Mouse (Mus musculus) neural tube, embryonic 14.5 days (tissue): ENCODE measurements around the gene Ppp1r9a. TPM values are rescaled to one million over a fixed set of nuclear protein-coding genes. Genes with fewer than 3 reads are reported as not detected.

Experiments
- ATAC-seq: fragments of 200-750 bp; cut with Nextera tagmentation; 2 replicates; pipeline ENCODE4 v1.8.0; 2017; ENCODE audit warnings: low read depth, mild to moderate bottlenecking, moderate TSS enrichment, moderate library complexity
- H3K27ac ChIP-seq: fragments of 300-500 bp; sonication (generic); 2 replicates; pipeline ENCODE4 v1.5.1; 2014; ENCODE audit warnings: low read depth, mild to moderate bottlenecking, control low read depth, low read length, moderate library complexity, mixed read lengths
- H3K27me3 ChIP-seq: fragments of 300-500 bp; sonication (generic); 2 replicates; pipeline ENCODE4 v1.6.1; 2014; ENCODE audit warnings: low read length; ENCODE audit not compliant: control insufficient read depth, insufficient read depth
- H3K36me3 ChIP-seq: fragments of 300-500 bp; sonication (generic); 2 replicates; pipeline ENCODE4 v1.6.1; 2014; ENCODE audit warnings: low read length, mixed read lengths; ENCODE audit not compliant: control insufficient read depth, insufficient read depth
- H3K4me1 ChIP-seq: fragments of 300-500 bp; sonication (generic); 2 replicates; pipeline ENCODE4 v1.6.1; 2014; ENCODE audit warnings: low read length; ENCODE audit not compliant: control insufficient read depth, insufficient read depth
- H3K4me2 ChIP-seq: fragments of 300-500 bp; sonication (generic); 2 replicates; pipeline ENCODE4 v1.6.1; 2014; ENCODE audit warnings: mild to moderate bottlenecking, low read depth, low read length, control low read depth
- H3K4me3 ChIP-seq: fragments of 300-500 bp; sonication (generic); 2 replicates; pipeline ENCODE4 v1.5.1; 2014; ENCODE audit warnings: low read depth, low read length, control low read depth, mixed read lengths
- H3K9ac ChIP-seq: fragments of 300-500 bp; sonication (generic); replicated peaks from 2 replicates; pipeline ENCODE4 v1.6.1; 2014; ENCODE audit warnings: low read depth, mild to moderate bottlenecking, control low read depth, low read length, mixed read lengths
- H3K9me3 ChIP-seq: fragments of 300-500 bp; sonication (generic); 2 replicates; pipeline ENCODE4 v1.6.1; 2016; ENCODE audit warnings: low read length; ENCODE audit not compliant: control insufficient read depth
- WGBS: fragments of 180-500 bp; shearing (Covaris S2); extraction: QIAGEN DNeasy Blood & Tissue Kit; methylation state at CpG from one replicate; pipeline ENCODE4 v1.1.7; 2014; 5-methylcytosine and 5-hydroxymethylcytosine counted together
- polyA plus RNA-seq: library from polyadenylated mRNA; unstranded; fragments of >200 nt; fragmentation: Nextera tagmentation; extraction: Ambion mirVana; gene quantifications from 2 replicates; pipeline ENCODE4 v1.2.1, GENCODE M21; 2014

Ppp1r9a gene
- polyA plus RNA-seq, 1 experiment from 2014 or later, result 63.6 TPM

DNA sequence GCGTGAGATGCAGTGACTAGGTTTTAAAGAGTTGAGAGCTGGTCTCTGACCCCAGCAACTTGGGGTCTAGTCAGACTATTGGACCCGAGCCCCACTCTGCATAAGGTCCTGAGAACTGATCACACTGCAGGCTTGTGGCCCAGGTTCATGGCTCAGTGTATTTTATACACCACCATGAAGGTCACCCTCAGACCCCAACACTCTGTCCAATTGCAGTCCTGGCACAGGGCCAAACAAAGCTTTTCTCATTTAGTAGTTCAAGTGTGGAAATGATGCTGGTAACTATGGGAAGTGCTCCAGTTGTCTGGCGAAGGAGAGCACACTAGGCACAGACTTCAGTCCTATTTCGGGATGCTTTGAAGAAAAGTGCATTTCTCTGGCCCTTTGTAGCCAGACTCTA is 134.5 kb downstream of the Ppp1r9a start:
- ATAC-seq, result peak; percentile 32; the same call in 1 of the 2 replicates
- Histone ChIP-seq H3K36me3 (no peaks in the 10 kb centered on the region), H3K4me2 (no peak overlapping the region), H3K27me3 (no peaks in the 10 kb centered on the region), H3K4me1 (no peaks in the 10 kb centered on the region), H3K9ac (no peak overlapping the region), H3K4me3 (no peak overlapping the region), H3K9me3 (no peaks in the 10 kb centered on the region), H3K27ac (no peak overlapping the region)
- WGBS, result 83% methylated on average over 4 of the region's 4 CpGs

- Histone ChIP-seq H3K36me3 (no peaks in the 10 kb centered on the region), H3K27me3 (no peaks in the 10 kb centered on the region), H3K4me2 (no peak overlapping the region), H3K9me3 (no peaks in the 10 kb centered on the region), H3K4me3 (no peak overlapping the region), H3K9ac (no peak overlapping the region), H3K27ac (no peak overlapping the region), H3K4me1 (no peaks in the 10 kb centered on the region)
- 91% methylated on average over 2 of the region's 2 CpGs for WGBS
- ATAC-seq, result no peak
These were observed 135.5 kb downstream of the Ppp1r9a start for GRCm38 (mm10) chr6:5038140-5038749.

DNA sequence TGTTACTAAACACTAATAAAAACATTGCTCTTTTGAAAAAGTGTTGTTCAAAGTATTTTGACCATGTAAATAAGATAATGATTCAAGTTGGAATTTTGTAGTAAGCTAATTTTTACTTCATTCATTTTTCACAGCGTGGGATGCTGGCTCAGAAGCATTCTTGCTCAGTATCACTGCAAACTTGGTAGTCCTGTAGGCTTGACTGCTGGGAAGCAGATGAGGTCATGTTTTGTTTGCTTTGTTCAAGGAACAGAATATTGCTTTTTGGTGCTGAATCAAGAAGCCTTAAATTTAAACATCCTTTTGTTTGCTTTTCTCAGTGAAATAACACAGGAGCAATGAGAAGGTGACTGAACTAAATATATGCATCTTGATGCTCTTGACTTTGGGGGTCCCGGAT is 136.6 kb downstream of the Ppp1r9a start:
- Histone ChIP-seq H3K9me3 (no peaks in the 10 kb centered on the region), H3K27me3 (no peaks in the 10 kb centered on the region), H3K36me3 (no peaks in the 10 kb centered on the region), H3K4me2 (no peak overlapping the region), H3K4me3 (no peak overlapping the region), H3K9ac (no peak overlapping the region), H3K4me1 (no peaks in the 10 kb centered on the region), H3K27ac (no peak overlapping the region)
- WGBS, result 70% methylated on average over 2 of the region's 2 CpGs
- ATAC-seq, result no peak

DNA sequence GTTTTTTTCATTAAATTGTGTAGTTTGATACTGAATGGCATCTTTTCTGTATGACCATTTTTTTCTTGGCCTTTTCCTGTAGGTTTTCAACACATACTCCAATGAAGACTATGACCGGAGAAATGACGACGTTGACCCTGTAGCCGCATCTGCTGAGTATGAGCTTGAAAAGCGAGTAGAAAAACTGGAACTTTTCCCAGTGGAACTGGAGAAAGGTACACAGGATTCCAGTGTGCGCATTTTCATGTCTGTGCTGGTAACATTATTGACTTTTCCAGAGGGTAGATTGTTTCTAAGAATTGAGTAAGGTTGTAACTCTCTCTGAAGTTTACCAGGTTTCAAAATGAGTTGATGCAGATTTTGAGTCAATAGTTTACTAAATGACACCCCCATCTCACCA is 143.1 kb downstream of the Ppp1r9a start:
- no peak overlapping the region for H3K4me2 ChIP-seq
- no peaks in the 10 kb centered on the region for H3K9me3 ChIP-seq
- ATAC-seq, result no peak
- H3K4me1 ChIP-seq, result no peaks in the 10 kb centered on the region
- H3K27ac ChIP-seq, result no peak overlapping the region
- H3K9ac ChIP-seq, result no peak overlapping the region
- no peak overlapping the region for H3K4me3 ChIP-seq
- 94% methylated on average over 6 of the region's 6 CpGs for WGBS
- H3K36me3 ChIP-seq, result no peaks in the 10 kb centered on the region
- no peaks in the 10 kb centered on the region for H3K27me3 ChIP-seq

DNA sequence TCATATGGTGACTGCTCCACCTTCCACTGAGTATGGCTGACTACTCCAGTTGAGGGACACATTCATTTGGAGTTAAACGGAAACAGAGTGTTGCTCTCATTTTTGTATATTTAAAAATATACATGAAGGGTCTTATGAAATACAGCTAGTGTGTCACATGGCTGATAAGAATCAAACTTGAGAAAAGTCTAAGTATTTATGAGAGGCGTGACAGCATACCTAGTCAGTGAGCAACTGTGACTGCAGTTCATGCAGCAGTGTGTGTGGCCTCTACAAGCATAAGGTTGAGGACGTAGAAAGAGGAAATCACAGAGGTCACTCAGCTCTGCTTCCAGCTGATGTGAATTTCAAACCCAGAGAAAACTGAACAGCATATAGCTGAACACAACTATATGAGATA is 145.3 kb downstream of the Ppp1r9a start:
- Histone ChIP-seq H3K4me2 (no peak overlapping the region), H3K27ac (no peak overlapping the region), H3K4me1 (no peaks in the 10 kb centered on the region), H3K36me3 (no peaks in the 10 kb centered on the region), H3K9ac (no peak overlapping the region), H3K9me3 (no peaks in the 10 kb centered on the region), H3K27me3 (no peaks in the 10 kb centered on the region), H3K4me3 (no peak overlapping the region)
- 92% methylated on average over 3 of the region's 3 CpGs for WGBS
- ATAC-seq, result no peak

GRCm38 (mm10) chr6:5052309-5052708 is 149.6 kb downstream of the Ppp1r9a start:
- Histone ChIP-seq H3K9ac (no peak overlapping the region), H3K27ac (no peak overlapping the region), H3K4me2 (no peak overlapping the region), H3K4me3 (no peak overlapping the region), H3K27me3 (no peaks in the 10 kb centered on the region), H3K4me1 (no peaks in the 10 kb centered on the region), H3K36me3 (no peaks in the 10 kb centered on the region), H3K9me3 (no peaks in the 10 kb centered on the region)
- ATAC-seq, result no peak
- WGBS, result 82% methylated on average over 2 of the region's 2 CpGs

GRCm38 (mm10) chr6:5054446-5055095 is 151.9 kb downstream of the Ppp1r9a start:
- Histone ChIP-seq H3K4me2 (no peak overlapping the region), H3K4me3 (no peak overlapping the region), H3K9ac (no peak overlapping the region), H3K27ac (no peak overlapping the region), H3K36me3 (no peaks in the 10 kb centered on the region), H3K4me1 (no peaks in the 10 kb centered on the region), H3K9me3 (no peaks in the 10 kb centered on the region), H3K27me3 (no peaks in the 10 kb centered on the region)
- 85% methylated on average over 4 of the region's 4 CpGs for WGBS
- no peak for ATAC-seq

DNA sequence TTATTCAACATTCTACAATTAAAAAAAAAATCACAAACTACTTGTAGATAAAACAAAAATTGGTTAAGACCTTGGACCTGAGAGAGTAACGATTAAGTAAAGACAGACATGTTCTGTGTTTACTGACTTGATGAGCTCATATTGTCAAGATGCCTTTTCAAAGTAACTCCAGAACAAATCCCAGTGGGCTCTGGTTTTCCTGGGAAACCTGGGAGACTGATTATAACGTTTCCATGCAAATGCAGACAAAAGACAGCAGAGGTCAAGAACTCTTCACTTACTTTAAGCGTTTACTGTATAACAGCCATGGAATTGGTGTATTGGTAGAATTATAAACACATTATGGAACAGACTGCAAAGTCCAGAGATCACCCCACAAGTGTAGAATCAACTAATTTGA is 172.0 kb downstream of the Ppp1r9a start:
- WGBS, result 69% methylated on average over 3 of the region's 3 CpGs
- Histone ChIP-seq H3K4me1 (no peaks in the 10 kb centered on the region), H3K36me3 (no peaks in the 10 kb centered on the region), H3K4me2 (no peak overlapping the region), H3K9ac (no peak overlapping the region), H3K4me3 (no peak overlapping the region), H3K27me3 (no peaks in the 10 kb centered on the region), H3K9me3 (no peaks in the 10 kb centered on the region), H3K27ac (no peak overlapping the region)
- no peak for ATAC-seq

DNA sequence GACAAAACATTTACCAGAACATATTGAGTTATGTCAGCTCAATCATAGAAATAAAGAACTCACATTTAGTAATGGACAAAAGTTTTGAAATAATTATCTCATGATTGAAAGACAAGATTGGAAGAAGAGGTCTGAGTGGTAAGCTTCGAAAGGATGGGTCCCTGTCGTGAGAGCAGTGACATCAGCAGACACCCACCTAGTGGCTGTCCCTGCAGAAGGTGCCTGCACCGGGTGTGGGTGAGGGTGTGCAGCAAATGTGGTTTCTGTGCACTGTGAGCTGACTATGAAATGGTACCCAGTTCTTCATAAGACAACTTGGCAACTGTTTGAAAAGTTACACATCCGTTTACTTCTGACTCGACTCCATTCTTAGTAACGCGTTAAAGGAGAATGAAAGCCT is 173.0 kb downstream of the Ppp1r9a start:
- H3K4me3 ChIP-seq, result no peak overlapping the region
- H3K4me1 ChIP-seq, result no peaks in the 10 kb centered on the region
- no peak overlapping the region for H3K27ac ChIP-seq
- H3K27me3 ChIP-seq, result no peaks in the 10 kb centered on the region
- no peak overlapping the region for H3K4me2 ChIP-seq
- no peaks in the 10 kb centered on the region for H3K9me3 ChIP-seq
- no peaks in the 10 kb centered on the region for H3K36me3 ChIP-seq
- WGBS, result 88% methylated on average over 7 of the region's 7 CpGs
- no peak for ATAC-seq
- H3K9ac ChIP-seq, result no peak overlapping the region
